Mouse (Mus musculus) layer of hippocampus, adult 2 months (tissue): ENCODE measurements around the gene Zbtb34. TPM values are rescaled to one million over a fixed set of nuclear protein-coding genes. Genes with fewer than 3 reads are reported as not detected.

Source experiments
- DNase-seq, 2 experiments: peaks; one replicate each; pipeline ENCODE4 v3.0.0; 2022; ENCODE audit warnings: low spot score in 2 of 2
- H3K27ac ChIP-seq: fragments of 200-600 bp; 2 replicates; pipeline ENCODE4 v1.8.1; 2022
- H3K4me3 ChIP-seq: fragments of 200-600 bp; 2 replicates; pipeline ENCODE4 v1.8.1; 2022; ENCODE audit warnings: mild to moderate bottlenecking
- CTCF ChIP-seq: fragments of 200-600 bp; conservative IDR thresholded peaks from 2 replicates; pipeline ENCODE4 v1.8.1; 2022; ENCODE audit warnings: antibody characterized with exemption, mild to moderate bottlenecking, moderate library complexity
- total RNA-seq, 2 experiments: library from RNA; stranded (reverse); gene quantifications; 2 replicates each; pipeline ENCODE4 v1.2.3; 2021

Zbtb34 gene
- total RNA-seq, 2 experiments from 2014 or later = 13.9 to 14.8 TPM

GRCm38 (mm10) chr2:33414019-33414418, 17.1 kb downstream of the Zbtb34 start:
- DNase-seq = no peak
- no peak overlapping the region for H3K27ac ChIP-seq
- no peak overlapping the region for H3K4me3 ChIP-seq
- no peak for TF ChIP-seq CTCF

GRCm38 (mm10) chr2:33412111-33412510, 19.0 kb downstream of the Zbtb34 start:
- no peak for DNase-seq
- no peak for TF ChIP-seq CTCF
- H3K27ac ChIP-seq = no peak overlapping the region
- H3K4me3 ChIP-seq = no peak overlapping the region

- TF ChIP-seq CTCF = no peak
- no peak overlapping the region for H3K27ac ChIP-seq
- no peak for DNase-seq
- no peak overlapping the region for H3K4me3 ChIP-seq
Observed at GRCm38 (mm10) chr2:33403511-33404003, 27.6 kb downstream of the Zbtb34 start.

- no peak for DNase-seq
- no peak for TF ChIP-seq CTCF
- Histone ChIP-seq H3K4me3 (no peak overlapping the region), H3K27ac (no peak overlapping the region)
Observed at GRCm38 (mm10) chr2:33402638-33403037, 28.5 kb downstream of the Zbtb34 start.

GRCm38 (mm10) chr2:33402236-33402635, 28.9 kb downstream of the Zbtb34 start:
- no peak overlapping the region for H3K27ac ChIP-seq
- peak; percentile 75 to 76 for DNase-seq
- no peak overlapping the region for H3K4me3 ChIP-seq
- peak; percentile 91 for TF ChIP-seq CTCF

GRCm38 (mm10) chr2:33401217-33401616, 29.9 kb downstream of the Zbtb34 start:
- Histone ChIP-seq H3K27ac (no peak overlapping the region), H3K4me3 (no peak overlapping the region)
- peak; percentile 71 for TF ChIP-seq CTCF
- DNase-seq = no peak

GRCm38 (mm10) chr2:33400541-33400940, 30.6 kb downstream of the Zbtb34 start:
- Histone ChIP-seq H3K27ac (no peak overlapping the region), H3K4me3 (no peak overlapping the region)
- TF ChIP-seq CTCF = no peak
- no peak for DNase-seq

GRCm38 (mm10) chr2:33399091-33399490, 32.0 kb downstream of the Zbtb34 start:
- Histone ChIP-seq H3K4me3 (no peak overlapping the region), H3K27ac (no peak overlapping the region)
- no peak for DNase-seq
- TF ChIP-seq CTCF = no peak

GRCm38 (mm10) chr2:33397036-33397435, 34.1 kb downstream of the Zbtb34 start:
- DNase-seq = no peak
- H3K27ac ChIP-seq = no peak overlapping the region
- no peak for TF ChIP-seq CTCF
- H3K4me3 ChIP-seq = no peak overlapping the region

GRCm38 (mm10) chr2:33395053-33395452, 36.1 kb downstream of the Zbtb34 start:
- no peak overlapping the region for H3K4me3 ChIP-seq
- TF ChIP-seq CTCF = no peak
- H3K27ac ChIP-seq = no peak overlapping the region
- DNase-seq = no peak

- peak; percentile 58 for DNase-seq
- Histone ChIP-seq H3K4me3 (no peak overlapping the region), H3K27ac (peak overlapping the region; percentile 75)
- no peak for TF ChIP-seq CTCF
Observed at GRCm38 (mm10) chr2:33393951-33394635, 37.0 kb downstream of the Zbtb34 start.

GRCm38 (mm10) chr2:33393021-33393420, 38.1 kb downstream of the Zbtb34 start:
- no peak for DNase-seq
- no peak overlapping the region for H3K27ac ChIP-seq
- TF ChIP-seq CTCF = no peak
- no peak overlapping the region for H3K4me3 ChIP-seq

GRCm38 (mm10) chr2:33371648-33372408, 59.3 kb downstream of the Zbtb34 start:
- Histone ChIP-seq H3K27ac (peak overlapping the region; percentile 99), H3K4me3 (peak overlapping the region; percentile 89; the same call in 1 of the 2 replicates)
- no peak for TF ChIP-seq CTCF
- DNase-seq = no peak
